In genomic region chr17:63246144-63246619, GRCm38 (mm10) we compare ENCODE assay signal across 12 mouse cellular contexts.
A peak's percentile ranks its signal among the peaks of the same experiment; 100 is the strongest.
DNase-seq lines count a peak whose midpoint lies in the region; ATAC-seq lines count a peak whose summit lies in the region.
"Had no signal": no experiment of that assay in that cellular context is flagged by ENCODE, and none has a peak within 500 bp of the region (broad histone marks: within the 10 kb centered on the region; RNA-seq: fewer than 3 reads in every experiment).

No protein-coding gene starts in this region.

- DNase-seq in liver, embryonic 11.5 days (ENCODE audit: low spot score) = no peak
- no peak for DNase-seq in liver
- peak; percentile 33 for DNase-seq in intestine, embryonic 14.5 days (ENCODE audit: low spot score)
- DNase-seq in kidney, postnatal 10 days = peak; percentile 30
- no peak for DNase-seq in urinary bladder, postnatal 25 days (ENCODE audit: low spot score)
- no peak for DNase-seq in hindbrain, embryonic 10.5 days (ENCODE audit: low spot score)
- DNase-seq: adrenal gland, adult 2 months; lung, postnatal 14 days; thymus, adult 18-20 months had no signal

- no peaks in the 10 kb centered on the region for H3K9me3 ChIP-seq in liver, embryonic 11.5 days (ENCODE audit: control insufficient read depth, low read length)
- H3K9me3 ChIP-seq in intestine, embryonic 14.5 days (ENCODE audit: control insufficient read depth, low read length) = no peaks in the 10 kb centered on the region
- no peaks in the 10 kb centered on the region for H3K9me3 ChIP-seq in stomach, embryonic 14.5 days (ENCODE audit: control insufficient read depth, low read depth, low read length)
- H3K9me3 ChIP-seq in hindbrain, embryonic 10.5 days = no peaks in the 10 kb centered on the region

- no peak overlapping the region for H3K4me3 ChIP-seq in liver, embryonic 11.5 days (ENCODE audit: low read depth, low read length)
- no peak overlapping the region for H3K4me3 ChIP-seq in intestine, embryonic 14.5 days (ENCODE audit: low read depth, low read length)
- no peak overlapping the region for H3K4me3 ChIP-seq in stomach, embryonic 14.5 days (ENCODE audit: low read depth, low read length)
- H3K4me3 ChIP-seq in hindbrain, embryonic 10.5 days = no peak overlapping the region

- H3K4me2 ChIP-seq in liver, embryonic 11.5 days = no peak overlapping the region
- no peak overlapping the region for H3K4me2 ChIP-seq in intestine, embryonic 14.5 days (ENCODE audit: low read length)
- H3K4me2 ChIP-seq in stomach, embryonic 14.5 days (replicated peaks; ENCODE audit: low read depth, low read length) = no peak overlapping the region

- H3K27me3 ChIP-seq in liver, embryonic 11.5 days (replicated peaks; ENCODE audit: control insufficient read depth, insufficient read depth, low read length) = no peaks in the 10 kb centered on the region
- no peaks in the 10 kb centered on the region for H3K27me3 ChIP-seq in intestine, embryonic 14.5 days (replicated peaks; ENCODE audit: control insufficient read depth, insufficient read depth, low read length)
- H3K27me3 ChIP-seq in stomach, embryonic 14.5 days (ENCODE audit: control insufficient read depth, insufficient read depth, low read length) = no peaks in the 10 kb centered on the region
- no peaks in the 10 kb centered on the region for H3K27me3 ChIP-seq in hindbrain, embryonic 10.5 days (ENCODE audit: insufficient read depth, poor library complexity, severe bottlenecking)

- ATAC-seq in liver, embryonic 11.5 days (replicated peaks; ENCODE audit: low FRiP score) = peak; percentile 60
- no peak for ATAC-seq in intestine, embryonic 14.5 days (replicated peaks; ENCODE audit: low FRiP score, low TSS enrichment, low read depth)
- 0 out of 2 replicates have a peak, but pooled peaks have one; percentile 49 for ATAC-seq in stomach, embryonic 14.5 days (ENCODE audit: insufficient number of reproducible peaks, insufficient read depth, low FRiP score, low read depth)
- ATAC-seq in frontal cortex, adult (ENCODE audit: low TSS enrichment) = no peak
- ATAC-seq: inflammation-experienced regulatory T-cells, adult 6 months had no signal

- no peak overlapping the region for H3K9ac ChIP-seq in liver, embryonic 11.5 days (ENCODE audit: low read depth, low read length)
- H3K9ac ChIP-seq in intestine, embryonic 14.5 days (ENCODE audit: low read length) = no peak overlapping the region
- H3K9ac ChIP-seq in stomach, embryonic 14.5 days (replicated peaks; ENCODE audit: low read depth, low read length) = no peak overlapping the region

- WGBS in liver, embryonic 11.5 days = 53% methylated on average over 7 of the region's 7 CpGs
- WGBS in intestine, embryonic 14.5 days = 63% methylated on average over 7 of the region's 7 CpGs
- WGBS in stomach, embryonic 14.5 days = 34% methylated on average over 7 of the region's 7 CpGs
- 90% methylated on average over 7 of the region's 7 CpGs for WGBS in hindbrain, embryonic 10.5 days

- H3K27ac ChIP-seq in liver, embryonic 11.5 days (ENCODE audit: low read depth, low read length) = no peak overlapping the region
- H3K27ac ChIP-seq in intestine, embryonic 14.5 days (ENCODE audit: low read depth) = no peak overlapping the region
- no peak overlapping the region for H3K27ac ChIP-seq in stomach, embryonic 14.5 days (ENCODE audit: low read length)
- H3K27ac ChIP-seq in hindbrain, embryonic 10.5 days = no peak overlapping the region

- no peaks in the 10 kb centered on the region for H3K4me1 ChIP-seq in liver, embryonic 11.5 days (replicated peaks; ENCODE audit: control insufficient read depth, insufficient read depth, low read length)
- no peaks in the 10 kb centered on the region for H3K4me1 ChIP-seq in intestine, embryonic 14.5 days (replicated peaks; ENCODE audit: control insufficient read depth, insufficient read depth, low read length)
- H3K4me1 ChIP-seq in stomach, embryonic 14.5 days (ENCODE audit: control insufficient read depth, insufficient read depth, low read length) = no peaks in the 10 kb centered on the region
- no peaks in the 10 kb centered on the region for H3K4me1 ChIP-seq in hindbrain, embryonic 10.5 days (replicated peaks)

- no peaks in the 10 kb centered on the region for H3K36me3 ChIP-seq in liver, embryonic 11.5 days (ENCODE audit: control insufficient read depth, insufficient read depth, low read length)
- no peaks in the 10 kb centered on the region for H3K36me3 ChIP-seq in intestine, embryonic 14.5 days (ENCODE audit: control insufficient read depth, insufficient read depth, low read length)
- no peaks in the 10 kb centered on the region for H3K36me3 ChIP-seq in stomach, embryonic 14.5 days (ENCODE audit: control insufficient read depth, insufficient read depth, low read length)
- H3K36me3 ChIP-seq in hindbrain, embryonic 10.5 days = no peaks in the 10 kb centered on the region

Comparison
In these comparisons a context has a peak if more than half of its experiments do, and no peak if none do; other contexts are left out.
1. ATAC-seq: peak in liver, embryonic 11.5 days (single experiment) and stomach, embryonic 14.5 days (single experiment); none in intestine, embryonic 14.5 days (single experiment) and frontal cortex, adult (single experiment).
2. DNase-seq: peak in intestine, embryonic 14.5 days (single experiment) and kidney, postnatal 10 days (single experiment); none in liver, embryonic 11.5 days (single experiment), liver (single experiment), urinary bladder, postnatal 25 days (single experiment) and hindbrain, embryonic 10.5 days (single experiment).